Mouse (Mus musculus) liver, adult 2 months (tissue): Measurements from ENCODE around the gene Ccdc141.

Experiments
- CTCF ChIP-seq: fragments of 200-500 bp; IDR thresholded peaks from 2 replicates; pipeline ENCODE4 v1.5.1; 2011; ENCODE audit warnings: low read depth, low read length, control low read depth
- POLR2A ChIP-seq: fragments of 200-500 bp; IDR thresholded peaks from 2 replicates; pipeline ENCODE4 v1.6.1; 2011; ENCODE audit warnings: low read length, control low read depth; ENCODE audit not compliant: insufficient read depth; ENCODE audit errors: extremely low read depth

DNA sequence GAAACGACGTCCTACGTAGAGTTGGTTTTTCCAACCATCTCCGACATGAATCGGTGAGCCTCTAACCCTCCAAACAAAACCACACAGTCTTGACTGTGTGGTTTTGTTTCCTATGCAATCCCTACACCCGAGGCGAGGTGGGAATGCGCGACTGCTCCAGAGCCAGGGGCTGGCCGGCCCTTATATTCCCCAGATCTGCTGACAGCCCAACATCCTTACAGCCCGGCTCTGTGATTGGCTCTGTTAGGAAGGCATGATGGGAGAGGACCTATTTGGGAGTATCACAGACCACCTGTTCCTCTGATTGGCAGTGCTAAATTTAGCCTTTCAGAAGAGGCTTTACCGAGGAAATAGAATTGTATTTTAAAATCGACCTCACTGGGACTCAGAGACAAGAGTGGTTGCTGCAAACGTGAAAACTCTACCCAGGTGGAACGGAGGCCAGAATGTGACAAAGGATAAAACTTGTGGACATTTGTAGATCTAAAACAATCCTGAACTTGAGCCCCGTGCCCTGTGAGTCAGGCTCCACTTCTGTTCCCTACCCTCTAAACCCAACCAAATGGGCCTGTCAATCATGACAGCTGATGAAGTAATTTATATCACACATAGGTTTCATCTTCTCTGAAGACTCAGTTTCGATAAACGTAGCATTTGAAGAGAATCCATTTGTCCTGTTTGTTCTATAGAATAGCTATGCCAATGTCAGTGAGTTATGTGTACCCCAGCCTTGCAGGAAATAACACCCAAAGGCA is 187.9 kb downstream of the Ccdc141 start, which contains the start of gene Ttn:
- TF ChIP-seq POLR2A (no peak), CTCF (no peak)
